Mouse (Mus musculus): ENCODE data around the gene Ubn1.

DNA sequence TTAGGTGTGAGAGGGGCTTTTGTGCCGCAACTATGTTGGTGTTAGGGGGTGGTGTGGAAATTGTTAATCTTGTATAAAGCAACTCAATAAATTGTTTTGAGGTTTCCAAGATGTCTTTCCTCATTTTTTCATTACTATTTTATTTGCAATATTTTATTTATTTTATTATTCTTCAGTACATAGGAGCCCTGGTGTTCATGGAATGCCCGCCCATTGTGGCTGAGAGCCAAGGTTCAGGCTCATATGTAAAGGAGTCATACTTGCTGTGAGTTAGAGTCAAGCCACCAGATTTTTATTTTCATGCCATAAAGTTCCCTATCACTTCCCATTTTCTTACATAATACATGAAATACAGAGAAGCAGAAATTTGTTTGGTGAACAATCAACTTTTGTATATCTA, 36.3 kb downstream of the Ubn1 start:
- TF ChIP-seq CTCF (IDR thresholded peaks at IDR 0.05; ENCODE audit: insufficient read depth, low read depth, low read length) (no peak), POLR2A (IDR thresholded peaks at IDR 0.05; ENCODE audit: insufficient read depth, low read depth, low read length) (no peak)

All from olfactory bulb, adult 2 months (tissue).